Mouse (Mus musculus) cerebral cortex, adult 2 months (tissue): ENCODE data around the gene Olfr800.

Source experiments
- WGBS: fragments of 180-500 bp; shearing (Covaris S2); methylation state at CpG from one replicate; pipeline ENCODE4 v1.1.7; 2018; 5-methylcytosine and 5-hydroxymethylcytosine counted together

Gene Olfr800

DNA sequence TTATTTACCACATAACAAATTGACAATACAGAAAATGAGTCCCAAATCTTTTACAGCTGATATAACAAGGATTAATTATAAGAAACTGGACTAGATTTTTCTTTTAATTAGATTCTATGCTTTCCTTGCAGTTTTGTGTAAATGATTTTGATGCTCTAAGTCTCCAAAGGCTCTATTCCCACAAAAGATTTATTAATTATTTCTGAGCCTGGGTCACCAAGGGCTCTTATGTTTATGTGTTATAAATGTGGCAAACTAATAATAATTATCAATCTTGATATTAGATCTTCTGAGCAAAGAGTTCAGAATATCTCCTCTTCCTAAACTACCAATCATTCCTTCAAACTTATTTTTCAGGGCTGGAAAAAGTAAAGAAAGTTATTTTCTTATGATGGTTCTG, at the start of gene Olfr800:
TSS of gene Olfr800 (plus strand) at position 301 of the 400 bp plus-strand sequence.

DNA sequence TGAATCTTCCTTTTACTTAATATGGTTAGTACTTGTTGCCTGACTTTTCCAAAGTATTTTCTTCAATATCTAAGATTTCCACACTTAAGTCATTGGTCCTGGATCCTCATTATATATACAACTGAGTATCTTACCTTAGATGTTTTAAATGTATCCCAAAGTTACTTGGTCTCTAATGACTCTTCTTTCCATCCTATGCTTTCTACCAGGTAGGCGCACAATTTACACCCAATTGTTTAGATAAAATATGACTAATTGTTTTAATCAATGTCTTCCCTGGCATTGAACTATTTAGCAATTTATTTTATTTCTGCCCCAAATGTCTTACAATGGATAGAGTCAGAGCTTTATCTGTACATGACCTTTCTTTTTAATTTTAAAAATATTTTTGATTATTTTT, 45.0 kb upstream of the Olfr800 start, which contains the start of gene Olfr796:
TSS of gene Olfr796 (minus strand) at position 101 of the 400 bp plus-strand sequence.
- WGBS, result 92% methylated on average over 1 of the region's 1 CpGs

DNA sequence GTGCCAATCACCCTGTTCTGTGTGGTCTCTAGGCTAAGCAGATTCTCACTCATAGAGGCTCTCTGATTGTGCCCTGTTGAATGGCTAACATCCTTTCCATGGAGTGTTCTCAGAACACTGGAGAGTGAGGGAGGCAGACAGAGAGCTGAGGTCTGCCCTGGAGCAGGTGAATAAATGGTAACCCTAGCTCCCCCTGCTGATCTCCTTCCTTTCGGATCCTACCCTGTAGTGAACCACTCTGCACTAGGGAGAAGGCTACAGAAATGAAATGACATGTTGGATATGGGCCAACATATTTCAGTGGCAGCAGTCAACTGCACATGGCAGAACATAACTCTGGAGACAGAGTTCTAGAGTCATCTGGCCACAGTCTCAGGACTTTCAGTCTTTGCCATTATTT, 35.8 kb upstream of the Olfr800 start:
- WGBS, result 40% methylated on average over 1 of the region's 1 CpGs

DNA sequence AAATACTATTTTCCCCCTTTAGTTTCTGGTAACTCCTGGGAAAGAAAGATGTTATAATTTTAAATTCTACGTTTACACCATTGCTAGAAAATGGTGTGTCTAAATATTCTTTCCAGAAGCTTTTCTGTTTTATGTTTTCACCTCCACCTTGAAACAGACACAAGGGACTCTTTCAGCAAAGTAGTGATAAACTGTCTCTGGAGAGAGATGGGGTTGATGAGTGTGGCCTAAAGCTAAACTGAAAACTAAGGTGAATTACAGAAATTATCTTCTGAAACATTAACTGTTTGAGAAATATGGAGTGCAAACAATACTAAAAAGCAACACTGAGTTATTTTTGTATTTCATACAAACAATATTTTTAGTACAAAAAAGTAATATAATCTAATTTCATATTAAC, 29.7 kb upstream of the Olfr800 start, which contains the start of gene Olfr798:
TSS of gene Olfr798 (minus strand) at position 101 of the 400 bp plus-strand sequence.
- WGBS, result 76% methylated on average over 1 of the region's 1 CpGs

DNA sequence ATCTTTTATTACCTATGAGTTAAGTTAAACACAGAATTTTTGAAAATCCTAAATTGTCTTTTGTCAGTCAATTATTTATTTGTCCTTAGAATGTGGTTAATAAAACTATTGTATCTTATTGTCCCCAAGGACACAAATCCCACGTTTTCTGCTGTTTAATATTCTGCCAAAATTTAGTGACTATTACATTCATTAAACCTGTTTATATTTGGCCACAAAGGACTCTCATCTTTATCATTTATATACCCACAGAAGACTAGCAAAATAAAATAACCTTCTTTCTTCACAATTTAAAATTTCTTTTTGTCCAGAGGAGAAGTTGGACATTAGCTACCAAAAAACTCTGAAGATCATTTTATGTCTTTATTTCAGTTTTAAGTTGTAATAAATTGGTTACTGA, 20.3 kb upstream of the Olfr800 start, which contains the start of gene Olfr799:
TSS of gene Olfr799 (plus strand) at position 301 of the 400 bp plus-strand sequence.
- WGBS, result 25% methylated on average over 1 of the region's 1 CpGs

DNA sequence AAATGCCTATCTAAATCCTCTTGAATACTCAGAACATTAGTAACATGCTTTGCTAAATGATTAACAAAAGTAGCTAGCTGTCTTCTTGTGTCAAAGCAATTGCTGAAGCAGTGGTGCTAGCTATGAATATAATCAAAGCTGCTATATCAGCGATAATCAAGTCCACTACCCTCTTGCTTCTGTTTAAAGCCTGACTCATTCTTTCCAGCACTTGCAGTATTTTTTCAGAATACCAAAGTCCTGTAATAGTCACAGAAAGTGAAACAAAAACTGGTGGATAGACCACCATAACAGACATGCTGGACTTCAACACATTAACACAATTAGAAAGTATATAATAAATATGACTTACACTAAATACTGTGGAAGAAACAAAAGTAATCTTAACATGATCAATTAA, 5.7 kb upstream of the Olfr800 start:
- 88% methylated on average over 1 of the region's 1 CpGs for WGBS

DNA sequence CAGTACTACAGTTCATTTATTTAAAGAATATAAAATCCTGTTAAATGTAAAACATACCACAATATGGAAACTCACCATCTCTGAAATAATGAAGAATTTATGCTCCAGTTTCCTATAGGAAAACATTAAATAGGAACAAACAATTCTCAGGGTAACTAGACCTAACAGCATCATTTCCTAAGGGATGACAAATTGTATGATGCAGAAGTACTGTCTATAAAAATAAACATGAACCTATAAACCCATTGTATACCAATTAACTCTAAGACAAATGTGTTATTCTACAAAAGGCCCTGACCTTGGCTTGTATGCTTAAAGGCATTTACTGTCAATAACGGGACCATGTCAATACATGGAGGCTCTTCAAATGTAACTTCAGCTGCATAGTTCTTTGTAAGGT, 16.3 kb downstream of the Olfr800 start, which contains the start of gene Olfr801:
TSS of gene Olfr801 (minus strand) at position 101 of the 400 bp plus-strand sequence.
- 85% methylated on average over 1 of the region's 1 CpGs for WGBS

DNA sequence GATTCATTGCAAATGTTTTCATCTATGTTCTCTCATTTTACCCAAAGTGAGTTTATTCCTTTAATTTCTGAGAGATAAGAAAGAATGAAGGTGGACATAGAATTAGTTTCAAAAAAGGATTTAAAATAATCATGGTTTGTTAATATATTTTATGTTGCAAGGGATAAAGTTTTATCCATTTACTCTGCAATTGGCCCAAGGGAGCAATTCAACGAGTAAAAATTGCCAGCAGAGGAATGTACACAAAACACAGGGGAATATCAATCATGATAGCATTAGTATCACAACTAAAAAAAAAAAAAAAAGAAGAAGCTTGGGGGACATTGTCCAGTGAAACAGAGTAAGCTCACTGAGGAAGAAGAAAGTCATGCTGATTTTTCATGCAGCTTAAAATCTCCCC, 30.6 kb downstream of the Olfr800 start, which contains the start of gene Olfr802:
TSS of gene Olfr802 (minus strand) at position 101 of the 400 bp plus-strand sequence.
- WGBS, result 79% methylated on average over 1 of the region's 1 CpGs

DNA sequence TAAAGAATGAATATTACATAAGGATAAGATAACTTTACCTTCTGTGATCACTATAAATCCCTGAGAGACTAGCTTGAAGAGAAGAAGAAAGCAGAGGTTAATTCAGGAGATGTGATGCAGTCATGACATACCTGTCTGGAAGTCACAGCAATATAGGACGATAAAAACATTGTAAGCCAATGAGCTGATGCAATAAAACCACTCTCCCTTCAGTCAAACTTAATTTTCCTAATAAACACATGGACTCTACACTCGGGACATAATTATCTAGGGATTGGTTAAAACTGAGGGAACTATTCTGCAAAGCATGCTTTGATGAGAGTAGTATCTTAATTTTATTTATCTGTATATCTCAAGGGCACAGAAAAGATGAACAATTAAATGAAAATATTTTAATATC, 36.7 kb downstream of the Olfr800 start, which contains the start of gene Olfr803:
TSS of gene Olfr803 (minus strand) at position 101 of the 400 bp plus-strand sequence.
- WGBS, result 81% methylated on average over 2 of the region's 2 CpGs

DNA sequence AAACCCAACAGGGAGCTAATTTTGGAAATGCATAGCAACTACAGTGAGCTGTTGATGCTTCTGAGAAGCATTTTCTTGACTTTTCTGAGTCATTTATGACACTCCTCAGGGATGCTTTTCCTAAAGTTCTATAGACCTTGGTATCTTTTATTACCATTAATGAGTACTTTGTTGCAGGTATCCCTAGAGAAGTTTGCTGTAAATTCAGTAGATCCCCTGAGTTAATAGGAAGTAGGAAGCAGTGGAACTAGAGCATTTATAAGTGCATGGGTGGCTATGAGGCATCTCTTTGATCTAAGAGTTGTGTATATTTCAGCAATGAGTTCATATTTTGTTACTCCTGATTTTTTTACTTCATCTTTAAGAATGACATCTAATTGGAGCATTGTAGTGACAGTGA, 45.4 kb downstream of the Olfr800 start, which contains the start of gene Olfr804:
TSS of gene Olfr804 (plus strand) at position 301 of the 400 bp plus-strand sequence.

